Mouse (Mus musculus) C2C12 (cell line): ENCODE measurements at regions not wholly inside any gene's neighbourhood (a gene's known extent, or its start where the extent isn't known, plus 50 kb on each side); places are given as distances from the start of the nearest gene placed in this dataset.

Experiments used
- H3K27me3 ChIP-seq: one replicate; pipeline ENCODE4 v1.6.1; 2011; ENCODE audit not compliant: control insufficient read depth, insufficient read depth, insufficient read length
- H3K36me3 ChIP-seq: one replicate; pipeline ENCODE4 v1.6.1; 2011; ENCODE audit not compliant: control insufficient read depth, insufficient read depth
- H3K4me3 ChIP-seq: one replicate; pipeline ENCODE4 v1.5.1; 2011; ENCODE audit warnings: mild to moderate bottlenecking, control low read depth; ENCODE audit not compliant: poor library complexity, insufficient read depth, severe bottlenecking
- H3K79me2 ChIP-seq: one replicate; pipeline ENCODE4 v1.6.1; 2011; ENCODE audit not compliant: control insufficient read depth, insufficient read depth
- H3K79me3 ChIP-seq: one replicate; pipeline ENCODE4 v1.6.1; 2011; ENCODE audit warnings: low read depth, control low read depth
- H3ac ChIP-seq: one replicate; pipeline ENCODE3; 2011; ENCODE audit warnings: low read depth; ENCODE audit not compliant: control insufficient read depth, insufficient read length
- CEBPB ChIP-seq: IDR thresholded peaks from one replicate; pipeline ENCODE4 v1.6.1; 2011; ENCODE audit warnings: low read depth, mild to moderate bottlenecking, control low read depth, moderate library complexity
- CTCF ChIP-seq: IDR thresholded peaks from one replicate; pipeline ENCODE4 v1.5.1; 2011; ENCODE audit not compliant: control insufficient read depth, insufficient read depth, insufficient read length
- FOSL1 ChIP-seq: IDR thresholded peaks from one replicate; pipeline ENCODE4 v1.8.0; 2011; ENCODE audit warnings: mild to moderate bottlenecking, low read length; ENCODE audit not compliant: poor library complexity, insufficient read depth, severe bottlenecking
- MAX ChIP-seq: IDR thresholded peaks from one replicate; pipeline ENCODE4 v1.6.1; 2011; ENCODE audit warnings: mild to moderate bottlenecking, control low read depth
- MYOD1 ChIP-seq: IDR thresholded peaks from one replicate; pipeline ENCODE4 v1.6.1; 2011; ENCODE audit warnings: low read depth; ENCODE audit not compliant: control insufficient read depth, insufficient read length
- MYOG ChIP-seq: IDR thresholded peaks from one replicate; pipeline ENCODE4 v1.6.1; 2011; ENCODE audit not compliant: control insufficient read depth, insufficient read length; ENCODE audit errors: extremely low read depth
- USF1 ChIP-seq: IDR thresholded peaks from one replicate; pipeline ENCODE4 v1.6.1; 2011; ENCODE audit warnings: low read depth, mild to moderate bottlenecking, control low read depth, moderate library complexity

DNA sequence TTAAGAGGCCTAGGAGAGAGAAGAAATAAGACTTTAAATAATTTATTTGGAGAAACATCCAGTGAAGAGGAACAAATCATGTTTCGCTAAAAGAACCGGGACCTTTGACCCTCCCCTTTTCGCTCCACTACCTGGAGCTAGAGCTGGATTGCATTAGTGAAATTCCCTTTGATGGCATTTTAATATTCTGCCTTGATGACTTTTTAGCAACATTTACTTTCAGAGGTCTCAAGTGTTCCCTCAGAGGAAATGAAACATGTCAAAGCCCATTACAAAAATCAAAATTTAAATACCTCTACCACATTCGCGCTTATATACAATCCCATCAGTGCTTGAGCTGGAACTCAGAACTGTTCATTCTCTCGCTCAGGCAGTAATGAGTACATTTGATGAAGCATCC, 297.0 kb upstream of the Gm10295 start:
- Histone ChIP-seq H3ac (no peak overlapping the region), H3K79me3 (no peaks in the 10 kb centered on the region), H3K4me3 (no peak overlapping the region), H3K36me3 (no peaks in the 10 kb centered on the region), H3K27me3 (no peaks in the 10 kb centered on the region), H3K79me2 (no peaks in the 10 kb centered on the region)
- no peak for TF ChIP-seq FOSL1
- TF ChIP-seq MYOG: no peak

DNA sequence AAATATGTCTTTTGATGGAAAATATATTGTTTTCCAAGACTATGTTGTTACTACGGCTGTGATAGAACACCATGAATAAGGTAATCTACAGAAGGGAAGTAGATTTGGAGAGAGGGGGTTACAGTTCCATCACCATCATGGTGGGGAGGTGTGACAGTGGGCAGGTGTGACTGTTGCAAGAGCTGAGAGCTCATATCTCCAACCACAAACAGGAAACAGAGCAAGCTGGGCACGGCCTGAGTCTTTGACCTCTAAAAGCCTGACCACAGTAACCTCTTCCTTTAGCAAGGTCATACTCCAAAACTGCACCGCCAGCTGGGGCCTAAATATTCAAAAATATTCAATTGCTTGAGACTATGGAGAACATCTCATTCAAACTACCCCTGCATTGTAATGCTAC, 295.7 kb upstream of the Gm10295 start:
- TF ChIP-seq MYOG (no peak), FOSL1 (no peak), USF1 (no peak), CTCF (no peak), MAX (no peak), MYOD1 (no peak), CEBPB (no peak)
- Histone ChIP-seq H3K27me3 (no peaks in the 10 kb centered on the region), H3K4me3 (no peak overlapping the region), H3K79me2 (no peaks in the 10 kb centered on the region), H3K79me3 (no peaks in the 10 kb centered on the region), H3K36me3 (no peaks in the 10 kb centered on the region), H3ac (no peak overlapping the region)

DNA sequence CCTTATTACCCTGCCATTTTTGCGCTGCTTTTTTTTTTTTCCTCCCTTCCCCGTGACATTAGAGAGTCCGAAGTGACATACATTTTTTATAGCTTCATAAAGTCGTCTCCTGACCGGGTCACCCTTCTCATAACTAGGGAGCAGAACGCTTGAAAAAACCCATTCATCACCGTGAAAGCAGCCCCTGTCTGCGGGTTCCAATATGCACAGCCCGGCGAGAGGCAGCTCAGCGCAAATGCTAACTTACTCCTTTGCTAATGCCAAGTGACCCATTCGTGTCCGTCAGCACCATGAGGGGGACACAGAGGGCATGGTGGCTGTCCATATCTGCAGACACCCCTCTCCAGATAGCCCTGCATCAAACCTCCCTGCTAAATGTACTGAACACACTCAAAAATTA, 271.8 kb upstream of the Gm10295 start:
- Histone ChIP-seq H3K36me3 (no peaks in the 10 kb centered on the region), H3K4me3 (no peak overlapping the region), H3K79me2 (no peaks in the 10 kb centered on the region), H3K79me3 (no peaks in the 10 kb centered on the region), H3ac (no peak overlapping the region), H3K27me3 (no peaks in the 10 kb centered on the region)
- TF ChIP-seq MAX: no peak
- no peak for TF ChIP-seq CEBPB
- no peak for TF ChIP-seq FOSL1
- no peak for TF ChIP-seq MYOG
- TF ChIP-seq MYOD1: no peak
- TF ChIP-seq USF1: no peak
- TF ChIP-seq CTCF: no peak

DNA sequence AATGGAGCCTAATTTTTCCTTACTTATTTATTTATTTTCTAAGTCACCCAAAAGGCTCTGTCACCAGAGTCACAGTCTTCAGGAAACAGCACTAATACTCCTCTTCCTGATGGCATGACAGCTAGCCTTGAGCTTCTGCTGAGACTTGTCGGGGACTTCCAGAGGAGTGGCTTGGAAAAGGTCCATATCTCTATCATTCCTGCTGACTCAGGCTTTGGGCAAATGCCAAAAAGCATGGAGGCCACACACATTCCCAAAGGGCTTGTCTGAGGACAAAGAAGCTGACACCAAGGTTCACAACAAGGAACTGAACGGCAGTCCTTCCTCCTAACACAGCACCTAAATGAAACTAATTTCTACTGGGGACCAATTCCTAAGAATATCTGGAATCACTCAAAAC, 251.9 kb upstream of the Gm10295 start:
- Histone ChIP-seq H3K36me3 (no peaks in the 10 kb centered on the region), H3K79me3 (no peaks in the 10 kb centered on the region), H3K79me2 (no peaks in the 10 kb centered on the region), H3K27me3 (no peaks in the 10 kb centered on the region), H3K4me3 (no peak overlapping the region), H3ac (no peak overlapping the region)
- TF ChIP-seq FOSL1 (no peak), USF1 (no peak), MYOG (no peak), MYOD1 (no peak), CEBPB (no peak)

GRCm38 (mm10) chr7:71596780-71597179, 245.5 kb upstream of the Gm10295 start:
- Histone ChIP-seq H3K79me3 (no peaks in the 10 kb centered on the region), H3K27me3 (no peaks in the 10 kb centered on the region), H3K36me3 (no peaks in the 10 kb centered on the region), H3ac (no peak overlapping the region), H3K79me2 (no peaks in the 10 kb centered on the region), H3K4me3 (no peak overlapping the region)
- no peak for TF ChIP-seq MYOG
- TF ChIP-seq MAX: no peak
- no peak for TF ChIP-seq FOSL1
- no peak for TF ChIP-seq CTCF
- TF ChIP-seq MYOD1: no peak
- no peak for TF ChIP-seq CEBPB
- no peak for TF ChIP-seq USF1

- H3ac ChIP-seq: no peak overlapping the region
- H3K27me3 ChIP-seq: no peaks in the 10 kb centered on the region
- no peaks in the 10 kb centered on the region for H3K79me3 ChIP-seq
- TF ChIP-seq CEBPB: no peak
- TF ChIP-seq FOSL1: no peak
- no peak for TF ChIP-seq MAX
- no peak for TF ChIP-seq USF1
- no peak for TF ChIP-seq MYOD1
- no peak for TF ChIP-seq CTCF
- TF ChIP-seq MYOG: no peak
- H3K36me3 ChIP-seq: no peaks in the 10 kb centered on the region
- H3K79me2 ChIP-seq: no peaks in the 10 kb centered on the region
- no peak overlapping the region for H3K4me3 ChIP-seq
Measured at GRCm38 (mm10) chr7:71587626-71588025, 236.3 kb upstream of the Gm10295 start.
